Mouse (Mus musculus) neural tube, embryonic 11.5 days (tissue): ENCODE data around the gene Tmco1. TPM values are rescaled to one million over a fixed set of nuclear protein-coding genes. Genes with fewer than 3 reads are reported as not detected.
A peak's percentile ranks its signal among the peaks of the same experiment; 100 is the strongest.

Experiments
- ATAC-seq: fragments of 200-750 bp; cut with Nextera tagmentation; 2 replicates; pipeline ENCODE4 v1.8.0; 2017; ENCODE audit warnings: moderate number of reproducible peaks, mild to moderate bottlenecking, moderate TSS enrichment, moderate library complexity; ENCODE audit not compliant: insufficient read depth, low FRiP score, low TSS enrichment
- DNase-seq: peaks from one replicate; pipeline ENCODE4 v3.0.0-alpha.2; 2015; ENCODE audit warnings: low spot score
- H3K27ac ChIP-seq: fragments of 300-500 bp; sonication (generic); 2 replicates; pipeline ENCODE4 v1.5.1; 2014; ENCODE audit warnings: low read depth, mild to moderate bottlenecking, low read length
- H3K27me3 ChIP-seq: fragments of 300-500 bp; sonication (generic); 2 replicates; pipeline ENCODE4 v1.6.1; 2014; ENCODE audit warnings: mild to moderate bottlenecking, low read length, mixed read lengths; ENCODE audit not compliant: control insufficient read depth, insufficient read depth
- H3K36me3 ChIP-seq: fragments of 300-500 bp; sonication (generic); 2 replicates; pipeline ENCODE4 v1.6.1; 2014; ENCODE audit warnings: mild to moderate bottlenecking, low read length, moderate library complexity, mixed read lengths; ENCODE audit not compliant: control insufficient read depth, insufficient read depth
- H3K4me1 ChIP-seq: fragments of 300-500 bp; sonication (generic); 2 replicates; pipeline ENCODE4 v1.6.1; 2014; ENCODE audit warnings: low read length, mixed read lengths; ENCODE audit not compliant: control insufficient read depth, insufficient read depth
- H3K4me2 ChIP-seq: fragments of 300-500 bp; sonication (generic); 2 replicates; pipeline ENCODE4 v1.6.1; 2014; ENCODE audit warnings: low read depth, mild to moderate bottlenecking, moderate library complexity
- H3K4me3 ChIP-seq: fragments of 300-500 bp; sonication (generic); 2 replicates; pipeline ENCODE4 v1.5.1; 2014; ENCODE audit warnings: low read depth, low read length
- H3K9ac ChIP-seq: fragments of 300-500 bp; sonication (generic); 2 replicates; pipeline ENCODE4 v1.6.1; 2014; ENCODE audit warnings: mild to moderate bottlenecking, low read length
- H3K9me3 ChIP-seq: fragments of 300-500 bp; sonication (generic); 2 replicates; pipeline ENCODE4 v1.6.1; 2016; ENCODE audit warnings: low read length; ENCODE audit not compliant: control insufficient read depth
- WGBS: fragments of 180-500 bp; shearing (Covaris S2); extraction: QIAGEN DNeasy Blood & Tissue Kit; methylation state at CpG from one replicate; pipeline ENCODE4 v1.1.7; 2014; 5-methylcytosine and 5-hydroxymethylcytosine counted together
- polyA plus RNA-seq: library from polyadenylated mRNA; unstranded; fragments of >200 nt; fragmentation: Nextera tagmentation; extraction: Ambion mirVana; gene quantifications from 2 replicates; pipeline ENCODE4 v1.2.1, GENCODE M21; 2014

Gene Tmco1
- polyA plus RNA-seq, 1 experiment from 2014 or later = 81.9 TPM

DNA sequence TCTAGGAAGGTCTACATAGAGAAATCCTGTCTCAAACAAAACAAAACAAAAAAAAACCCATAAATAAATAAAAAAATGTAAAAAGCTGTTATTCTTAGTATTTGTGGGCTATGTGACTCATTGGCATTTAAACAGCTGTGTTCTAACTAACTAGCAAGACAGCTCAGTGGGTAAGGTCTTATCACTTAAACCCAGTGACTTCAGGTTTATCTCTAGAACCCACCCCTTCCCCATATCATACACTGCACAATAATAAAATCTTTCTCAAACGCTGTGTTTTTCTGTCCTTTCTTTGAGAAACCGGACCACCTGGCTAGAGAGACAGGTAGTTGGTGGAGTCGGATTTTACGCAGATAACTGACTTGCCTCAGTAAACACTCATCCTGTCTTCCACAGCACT lies 59.8 kb downstream of the Tmco1 start:
- H3K27me3 ChIP-seq = no peaks in the 10 kb centered on the region
- no peak overlapping the region for H3K27ac ChIP-seq
- H3K4me2 ChIP-seq = no peak overlapping the region
- H3K9me3 ChIP-seq = no peaks in the 10 kb centered on the region
- DNase-seq = no peak
- no peak for ATAC-seq
- WGBS = 90% methylated on average over 4 of the region's 4 CpGs
- no peak overlapping the region for H3K4me3 ChIP-seq
- no peaks in the 10 kb centered on the region for H3K4me1 ChIP-seq
- no peak overlapping the region for H3K9ac ChIP-seq
- H3K36me3 ChIP-seq = no peaks in the 10 kb centered on the region

- no peaks in the 10 kb centered on the region for H3K4me1 ChIP-seq
- H3K9ac ChIP-seq = no peak overlapping the region
- no peak overlapping the region for H3K4me2 ChIP-seq
- H3K4me3 ChIP-seq = no peak overlapping the region
- no peaks in the 10 kb centered on the region for H3K36me3 ChIP-seq
- H3K9me3 ChIP-seq = no peaks in the 10 kb centered on the region
- DNase-seq (no peak), ATAC-seq (no peak)
- H3K27me3 ChIP-seq = no peaks in the 10 kb centered on the region
- 84% methylated on average over 7 of the region's 7 CpGs for WGBS
- no peak overlapping the region for H3K27ac ChIP-seq
These were observed 60.3 kb downstream of the Tmco1 start for GRCm38 (mm10) chr1:167368513-167368912.

GRCm38 (mm10) chr1:167369905-167370304 lies 61.7 kb downstream of the Tmco1 start:
- Histone ChIP-seq H3K27ac (no peak overlapping the region), H3K9ac (no peak overlapping the region), H3K4me2 (no peak overlapping the region), H3K4me3 (no peak overlapping the region), H3K4me1 (peaks cover 6% of the 10 kb centered on the region; the same call in 1 of the 2 replicates), H3K27me3 (no peaks in the 10 kb centered on the region), H3K36me3 (no peaks in the 10 kb centered on the region), H3K9me3 (no peaks in the 10 kb centered on the region)
- ATAC-seq = peak; percentile 45; the same call in 1 of the 2 replicates
- 12% methylated on average over 7 of the region's 7 CpGs for WGBS
- peak; percentile 85 for DNase-seq

GRCm38 (mm10) chr1:167372739-167373138 lies 64.6 kb downstream of the Tmco1 start:
- ATAC-seq (no peak), DNase-seq (no peak)
- Histone ChIP-seq H3K4me2 (no peak overlapping the region), H3K4me3 (no peak overlapping the region), H3K9me3 (no peaks in the 10 kb centered on the region), H3K27ac (no peak overlapping the region), H3K4me1 (peaks cover 6% of the 10 kb centered on the region; the same call in 1 of the 2 replicates), H3K9ac (no peak overlapping the region), H3K36me3 (no peaks in the 10 kb centered on the region), H3K27me3 (no peaks in the 10 kb centered on the region)
- WGBS = 94% methylated on average over 7 of the region's 7 CpGs

DNA sequence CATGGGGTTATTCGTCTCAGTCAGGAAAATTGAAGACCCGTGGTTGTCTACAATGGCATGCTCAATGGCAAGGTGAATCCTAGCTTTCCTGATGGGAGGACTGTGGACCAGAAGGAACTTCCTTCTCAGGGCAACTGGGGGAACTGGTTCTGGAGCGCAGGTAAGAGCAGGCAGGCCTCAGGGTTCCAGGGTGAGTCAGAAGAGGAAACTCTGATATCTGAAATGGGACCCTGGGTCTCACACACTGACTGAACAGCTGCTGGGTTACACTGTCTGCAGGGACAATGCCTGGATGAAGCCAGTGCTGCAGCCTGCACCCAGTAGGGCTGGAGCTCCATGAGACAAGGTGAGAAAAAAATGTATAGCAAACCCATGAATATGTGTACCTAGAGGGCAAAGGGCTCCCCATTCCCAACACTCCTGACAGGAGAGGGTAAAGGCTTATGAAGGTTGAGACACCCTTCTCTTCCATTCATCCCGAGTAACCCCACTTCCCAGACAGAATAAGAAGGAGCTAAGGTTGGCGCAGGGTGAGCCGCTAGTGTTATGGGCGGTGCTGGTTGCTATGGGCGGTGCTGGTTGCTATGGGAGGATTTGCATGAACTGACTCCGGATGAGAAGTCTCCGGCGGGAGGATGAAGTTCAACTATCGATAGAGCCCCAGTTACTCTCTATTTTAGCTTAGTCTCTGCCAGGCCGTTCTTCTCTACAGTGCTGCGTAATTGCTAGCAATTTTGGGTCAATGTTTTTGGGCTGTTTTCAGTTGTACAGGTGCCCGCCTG lies 66.0 kb downstream of the Tmco1 start:
- no peak overlapping the region for H3K4me3 ChIP-seq
- no peaks in the 10 kb centered on the region for H3K9me3 ChIP-seq
- H3K4me2 ChIP-seq = peak overlapping the region; percentile 19; the same call in 1 of the 2 replicates
- H3K9ac ChIP-seq = no peak overlapping the region
- H3K27me3 ChIP-seq = no peaks in the 10 kb centered on the region
- H3K36me3 ChIP-seq = no peaks in the 10 kb centered on the region
- H3K4me1 ChIP-seq = peaks cover 6% of the 10 kb centered on the region; the same call in 1 of the 2 replicates
- WGBS = 19% methylated on average over 15 of the region's 15 CpGs
- ATAC-seq = peak; percentile 75; the same call in 1 of the 2 replicates
- DNase-seq = peak; percentile 73
- no peak overlapping the region for H3K27ac ChIP-seq

DNA sequence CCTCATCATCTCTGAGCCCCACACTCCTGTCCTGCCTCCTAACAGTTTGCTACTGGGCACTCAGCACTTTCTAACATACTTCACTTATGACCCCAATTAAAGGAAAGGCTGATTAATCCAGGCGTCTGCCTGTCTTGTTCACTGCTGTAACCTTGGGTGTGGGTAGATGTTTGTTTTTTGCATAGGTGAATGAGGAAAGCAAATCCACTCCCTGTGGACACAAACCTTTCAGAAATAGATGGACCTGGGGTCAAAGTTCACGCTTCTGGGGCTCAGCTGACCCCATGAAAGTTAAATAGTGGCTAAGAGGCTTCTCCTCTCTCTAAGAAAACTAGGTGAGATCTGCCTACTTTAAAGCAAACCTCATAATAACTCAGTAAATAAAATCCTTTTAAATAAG lies 66.8 kb downstream of the Tmco1 start:
- Histone ChIP-seq H3K36me3 (no peaks in the 10 kb centered on the region), H3K4me1 (peaks cover 6% of the 10 kb centered on the region; the same call in 1 of the 2 replicates), H3K9ac (no peak overlapping the region), H3K4me2 (no peak overlapping the region; the same call in 1 of the 2 replicates), H3K9me3 (no peaks in the 10 kb centered on the region), H3K27me3 (no peaks in the 10 kb centered on the region), H3K4me3 (no peak overlapping the region), H3K27ac (no peak overlapping the region)
- ATAC-seq = no peak
- 55% methylated on average over 2 of the region's 2 CpGs for WGBS
- DNase-seq = no peak

DNA sequence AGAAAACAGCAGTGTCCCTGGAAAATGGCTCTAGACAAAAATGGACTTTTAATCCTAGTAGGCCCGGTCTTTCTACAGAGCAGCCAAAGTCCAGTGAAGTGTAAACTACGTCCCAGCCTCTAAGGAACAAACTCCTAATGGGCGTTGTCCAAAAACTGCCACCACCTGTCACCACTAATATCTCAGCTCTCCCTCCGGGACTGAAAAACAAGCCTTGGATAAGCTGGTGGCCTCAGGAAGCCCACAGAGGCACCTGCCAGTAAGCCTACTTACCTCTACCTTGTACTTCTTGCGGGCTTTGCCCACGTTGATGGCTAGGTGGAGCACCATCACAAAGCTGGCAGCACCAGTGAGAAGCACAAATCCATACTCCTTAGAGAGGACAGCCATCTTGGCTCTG lies 69.8 kb downstream of the Tmco1 start:
- no peaks in the 10 kb centered on the region for H3K9me3 ChIP-seq
- H3K4me3 ChIP-seq = no peak overlapping the region
- no peaks in the 10 kb centered on the region for H3K36me3 ChIP-seq
- no peak overlapping the region for H3K9ac ChIP-seq
- H3K27me3 ChIP-seq = no peaks in the 10 kb centered on the region
- WGBS = 78% methylated on average over 6 of the region's 6 CpGs
- no peak overlapping the region for H3K4me2 ChIP-seq
- no peak overlapping the region for H3K27ac ChIP-seq
- no peak for ATAC-seq
- no peak for DNase-seq
- H3K4me1 ChIP-seq = peaks cover 11% of the 10 kb centered on the region; the same call in 1 of the 2 replicates

DNA sequence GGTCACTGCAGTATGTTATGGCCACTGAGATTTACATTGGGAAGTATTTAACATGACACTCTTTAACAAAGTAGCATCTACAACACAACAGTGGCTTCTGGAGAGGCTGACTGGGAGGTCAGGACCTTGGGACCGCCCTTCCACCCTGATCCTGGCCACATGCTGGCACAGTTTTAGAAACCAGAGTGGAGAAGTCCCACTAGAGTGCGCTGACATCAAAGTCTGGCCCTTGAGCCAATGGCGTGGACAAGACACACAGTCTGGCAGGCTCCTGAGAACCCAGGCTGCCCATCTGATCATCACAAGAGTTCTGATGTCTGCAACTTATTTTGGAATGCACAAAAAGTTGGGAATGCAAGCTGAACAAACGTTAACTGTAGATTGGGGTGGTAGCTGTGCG lies 71.6 kb downstream of the Tmco1 start:
- no peaks in the 10 kb centered on the region for H3K27me3 ChIP-seq
- 74% methylated on average over 5 of the region's 5 CpGs for WGBS

GRCm38 (mm10) chr1:167380223-167380622 lies 72.0 kb downstream of the Tmco1 start:
- Histone ChIP-seq H3K4me3 (no peak overlapping the region), H3K9ac (no peak overlapping the region), H3K9me3 (no peaks in the 10 kb centered on the region), H3K4me1 (0 out of 2 replicates have a peak, but pooled peaks cover 5% of the 10 kb centered on the region), H3K27ac (no peak overlapping the region), H3K36me3 (no peaks in the 10 kb centered on the region), H3K27me3 (no peaks in the 10 kb centered on the region), H3K4me2 (no peak overlapping the region)
- no peak for ATAC-seq
- 87% methylated on average over 2 of the region's 2 CpGs for WGBS
- DNase-seq = no peak

More for the DNA sequence above, 71.6 kb downstream of the Tmco1 start:
- Histone ChIP-seq H3K36me3 (no peaks in the 10 kb centered on the region), H3K4me2 (no peak overlapping the region), H3K4me3 (no peak overlapping the region), H3K27ac (no peak overlapping the region), H3K9ac (no peak overlapping the region), H3K4me1 (0 out of 2 replicates have a peak, but pooled peaks cover 5% of the 10 kb centered on the region), H3K9me3 (no peaks in the 10 kb centered on the region)
- ATAC-seq (no peak), DNase-seq (no peak)
